Mouse (Mus musculus): Measurements from ENCODE around the gene Dtnbp1. TPM values are rescaled to one million over a fixed set of nuclear protein-coding genes. Genes with fewer than 3 reads are reported as not detected.

Dtnbp1 gene
- polyA plus RNA-seq, 1 experiment: 99.1 TPM

DNA sequence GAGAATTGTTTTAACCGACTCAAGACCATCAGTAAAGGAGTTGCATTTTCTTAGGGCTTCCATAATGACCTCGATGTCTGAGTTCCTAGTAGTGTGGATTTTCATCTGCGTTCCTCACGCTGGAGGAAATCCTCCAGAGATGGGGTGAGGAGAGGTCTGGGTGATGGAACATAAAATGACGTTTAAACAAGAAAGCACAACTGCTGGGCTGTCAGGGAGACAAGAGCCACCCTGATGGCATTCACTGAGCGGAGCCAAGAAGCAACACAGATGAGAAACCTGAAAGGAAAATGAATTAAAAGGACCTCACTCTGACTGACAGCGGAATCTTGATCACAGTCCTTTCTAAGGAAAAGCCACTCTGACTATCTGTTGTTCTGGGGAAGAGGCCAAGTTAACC lies 68.4 kb downstream of the Dtnbp1 start:
- Histone ChIP-seq H3K27me3 (ENCODE audit: control insufficient read depth, insufficient read depth, insufficient read length) (no peaks in the 10 kb centered on the region), H3ac (ENCODE audit: control insufficient read depth, insufficient read length) (no peak overlapping the region)
- TF ChIP-seq TCF3 (IDR thresholded peaks at IDR 0.05; ENCODE audit: insufficient read length, low read depth): no peak
- no peak for TF ChIP-seq REST (IDR thresholded peaks at IDR 0.05; ENCODE audit: insufficient read depth, insufficient read length)
- no peak for TF ChIP-seq SRF (IDR thresholded peaks at IDR 0.05; ENCODE audit: control insufficient read depth, insufficient read length, low read depth)
- TF ChIP-seq E2F4 (IDR thresholded peaks at IDR 0.05; ENCODE audit: insufficient read depth): no peak
- TF ChIP-seq MYOD1 (IDR thresholded peaks at IDR 0.05; ENCODE audit: control insufficient read depth in 1 of 3, insufficient read length in 2 of 3, low read depth in 2 of 3): no peak
- TF ChIP-seq USF1 (IDR thresholded peaks at IDR 0.05; ENCODE audit: low read depth): no peak
- no peak for TF ChIP-seq POLR2A (IDR thresholded peaks at IDR 0.05; ENCODE audit: insufficient read length, low read depth)
- TF ChIP-seq TCF12 (IDR thresholded peaks at IDR 0.05; ENCODE audit: insufficient read depth, poor library complexity, severe bottlenecking): no peak
- no peak for TF ChIP-seq MYOG (IDR thresholded peaks at IDR 0.05; ENCODE audit: control insufficient read depth in 1 of 3, insufficient read depth in 1 of 3, insufficient read length in 2 of 3, low read depth in 2 of 3)
- no peak for TF ChIP-seq CEBPB (IDR thresholded peaks at IDR 0.05; ENCODE audit: insufficient read depth, poor library complexity, severe bottlenecking)
- TF ChIP-seq MAX (IDR thresholded peaks at IDR 0.05; ENCODE audit: low read depth): no peak
- TF ChIP-seq POLR2AphosphoS2 (IDR thresholded peaks at IDR 0.05; ENCODE audit: insufficient read length, low read depth): no peak

DNA sequence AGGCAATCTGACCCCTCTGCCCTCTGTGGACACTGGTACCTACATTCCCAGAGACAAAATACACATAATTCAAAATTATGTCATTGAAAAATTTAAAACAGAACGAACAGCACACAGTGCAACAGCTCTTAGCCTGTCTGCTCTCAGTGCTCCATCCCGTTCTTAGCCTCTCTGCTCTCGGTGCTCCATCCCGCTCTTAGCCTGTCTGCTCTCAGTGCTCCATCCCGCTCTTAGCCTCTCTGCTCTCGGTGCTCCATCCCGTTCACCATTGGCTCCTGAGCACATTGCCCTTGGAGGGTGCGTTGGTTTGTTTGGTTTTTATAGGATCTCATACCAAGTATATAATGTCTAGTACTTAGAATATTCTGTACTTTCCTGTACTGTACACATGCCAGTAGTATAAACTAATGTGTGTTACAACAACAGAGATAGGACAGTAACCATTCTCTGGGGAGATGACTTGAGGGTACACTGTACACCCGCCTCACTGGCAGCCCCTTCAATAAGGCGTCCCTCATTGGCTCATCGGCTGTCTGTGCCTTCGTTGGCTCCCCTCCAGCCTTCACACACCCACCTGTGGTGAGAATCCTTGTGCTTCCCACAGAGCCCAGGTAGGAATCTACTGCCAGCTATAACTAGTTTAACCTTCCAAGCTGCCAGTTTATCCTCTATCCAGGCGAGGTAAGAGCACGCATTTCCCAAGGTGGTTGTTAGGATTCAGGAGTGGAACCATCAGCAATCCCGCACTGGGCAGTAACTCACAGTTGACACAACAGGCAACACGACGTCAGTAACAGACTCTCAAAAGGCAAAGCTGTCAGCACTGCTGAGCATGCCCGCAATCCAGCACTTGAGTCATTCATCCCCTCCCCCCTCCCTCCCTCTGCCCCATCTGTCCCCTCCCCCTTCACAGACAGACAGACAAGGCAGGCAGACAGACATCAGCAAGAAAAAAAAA lies 69.4 kb downstream of the Dtnbp1 start:
- peaks cover 12% of the 10 kb centered on the region for H3K36me3 ChIP-seq (ENCODE audit: control insufficient read depth, insufficient read depth)
- H3K27me3 ChIP-seq (ENCODE audit: control insufficient read depth, insufficient read depth, insufficient read length): no peaks in the 10 kb centered on the region
- no peak for TF ChIP-seq TCF12 (IDR thresholded peaks at IDR 0.05; ENCODE audit: insufficient read depth, poor library complexity, severe bottlenecking)
- no peak for TF ChIP-seq USF1 (IDR thresholded peaks at IDR 0.05; ENCODE audit: low read depth)
- TF ChIP-seq CEBPB (IDR thresholded peaks at IDR 0.05; ENCODE audit: insufficient read depth, poor library complexity, severe bottlenecking): no peak
- TF ChIP-seq TCF3 (IDR thresholded peaks at IDR 0.05; ENCODE audit: insufficient read length, low read depth): no peak
- no peak for TF ChIP-seq E2F4 (IDR thresholded peaks at IDR 0.05; ENCODE audit: insufficient read depth)
- no peak for TF ChIP-seq POLR2A (IDR thresholded peaks at IDR 0.05; ENCODE audit: insufficient read length, low read depth)
- TF ChIP-seq SRF (IDR thresholded peaks at IDR 0.05; ENCODE audit: control insufficient read depth, insufficient read length, low read depth): no peak
- TF ChIP-seq MAX (IDR thresholded peaks at IDR 0.05; ENCODE audit: low read depth): no peak
- no peak for TF ChIP-seq REST (IDR thresholded peaks at IDR 0.05; ENCODE audit: insufficient read depth, insufficient read length)
- TF ChIP-seq MYOD1 (IDR thresholded peaks at IDR 0.05; ENCODE audit: control insufficient read depth in 1 of 3, insufficient read length in 2 of 3, low read depth in 2 of 3): no peak
- no peak for TF ChIP-seq POLR2AphosphoS2 (IDR thresholded peaks at IDR 0.05; ENCODE audit: insufficient read length, low read depth)
- no peak for TF ChIP-seq MYOG (IDR thresholded peaks at IDR 0.05; ENCODE audit: control insufficient read depth in 1 of 3, insufficient read depth in 1 of 3, insufficient read length in 2 of 3, low read depth in 2 of 3)
- no peak overlapping the region for H3K4me3 ChIP-seq
- no peak overlapping the region for H3ac ChIP-seq (ENCODE audit: control insufficient read depth, insufficient read length)
- peaks cover 5% of the 10 kb centered on the region for H3K79me2 ChIP-seq (ENCODE audit: control insufficient read depth, insufficient read depth)
- no peak overlapping the region for H3K4me2 ChIP-seq (ENCODE audit: low read depth)

More for the DNA sequence above, 68.4 kb downstream of the Dtnbp1 start:
- no peak overlapping the region for H3K4me2 ChIP-seq (ENCODE audit: low read depth)
- no peak overlapping the region for H3K4me3 ChIP-seq
- peaks cover 4% of the 10 kb centered on the region for H3K36me3 ChIP-seq (ENCODE audit: control insufficient read depth, insufficient read depth)
- peaks cover 15% of the 10 kb centered on the region for H3K79me2 ChIP-seq (ENCODE audit: control insufficient read depth, insufficient read depth)

GRCm38 (mm10) chr13:44926311-44926710 lies 75.6 kb downstream of the Dtnbp1 start:
- no peak for TF ChIP-seq POLR2A (IDR thresholded peaks at IDR 0.05; ENCODE audit: insufficient read length, low read depth)
- TF ChIP-seq POLR2AphosphoS2 (IDR thresholded peaks at IDR 0.05; ENCODE audit: insufficient read length, low read depth): no peak
- TF ChIP-seq TCF3 (IDR thresholded peaks at IDR 0.05; ENCODE audit: insufficient read length, low read depth): no peak
- no peak for TF ChIP-seq SRF (IDR thresholded peaks at IDR 0.05; ENCODE audit: control insufficient read depth, insufficient read length, low read depth)
- no peak for TF ChIP-seq MYOD1 (IDR thresholded peaks at IDR 0.05; ENCODE audit: control insufficient read depth in 1 of 3, insufficient read length in 2 of 3, low read depth in 2 of 3)
- no peak for TF ChIP-seq MAX (IDR thresholded peaks at IDR 0.05; ENCODE audit: low read depth)
- no peak for TF ChIP-seq CEBPB (IDR thresholded peaks at IDR 0.05; ENCODE audit: insufficient read depth, poor library complexity, severe bottlenecking)
- no peak for TF ChIP-seq MYOG (IDR thresholded peaks at IDR 0.05; ENCODE audit: control insufficient read depth in 1 of 3, insufficient read depth in 1 of 3, insufficient read length in 2 of 3, low read depth in 2 of 3)
- no peak for TF ChIP-seq REST (IDR thresholded peaks at IDR 0.05; ENCODE audit: insufficient read depth, insufficient read length)
- TF ChIP-seq TCF12 (IDR thresholded peaks at IDR 0.05; ENCODE audit: insufficient read depth, poor library complexity, severe bottlenecking): no peak
- TF ChIP-seq USF1 (IDR thresholded peaks at IDR 0.05; ENCODE audit: low read depth): no peak
- no peak for TF ChIP-seq E2F4 (IDR thresholded peaks at IDR 0.05; ENCODE audit: insufficient read depth)
- H3K36me3 ChIP-seq (ENCODE audit: control insufficient read depth, insufficient read depth): peaks cover 27% of the 10 kb centered on the region
- no peaks in the 10 kb centered on the region for H3K79me2 ChIP-seq (ENCODE audit: control insufficient read depth, insufficient read depth)
- H3K4me3 ChIP-seq: no peak overlapping the region
- no peak overlapping the region for H3ac ChIP-seq (ENCODE audit: control insufficient read depth, insufficient read length)
- no peak overlapping the region for H3K4me2 ChIP-seq (ENCODE audit: low read depth)
- no peaks in the 10 kb centered on the region for H3K27me3 ChIP-seq (ENCODE audit: control insufficient read depth, insufficient read depth, insufficient read length)

GRCm38 (mm10) chr13:44925173-44925572 lies 76.8 kb downstream of the Dtnbp1 start:
- H3K79me2 ChIP-seq (ENCODE audit: control insufficient read depth, insufficient read depth): no peaks in the 10 kb centered on the region
- H3K27me3 ChIP-seq (ENCODE audit: control insufficient read depth, insufficient read depth, insufficient read length): no peaks in the 10 kb centered on the region
- no peak for TF ChIP-seq CEBPB (IDR thresholded peaks at IDR 0.05; ENCODE audit: insufficient read depth, poor library complexity, severe bottlenecking)
- TF ChIP-seq TCF3 (IDR thresholded peaks at IDR 0.05; ENCODE audit: insufficient read length, low read depth): no peak
- TF ChIP-seq MAX (IDR thresholded peaks at IDR 0.05; ENCODE audit: low read depth): no peak
- TF ChIP-seq SRF (IDR thresholded peaks at IDR 0.05; ENCODE audit: control insufficient read depth, insufficient read length, low read depth): no peak
- no peak for TF ChIP-seq POLR2A (IDR thresholded peaks at IDR 0.05; ENCODE audit: insufficient read length, low read depth)
- TF ChIP-seq MYOD1 (IDR thresholded peaks at IDR 0.05; ENCODE audit: control insufficient read depth in 1 of 3, insufficient read length in 2 of 3, low read depth in 2 of 3): no peak
- TF ChIP-seq USF1 (IDR thresholded peaks at IDR 0.05; ENCODE audit: low read depth): no peak
- no peak for TF ChIP-seq E2F4 (IDR thresholded peaks at IDR 0.05; ENCODE audit: insufficient read depth)
- TF ChIP-seq TCF12 (IDR thresholded peaks at IDR 0.05; ENCODE audit: insufficient read depth, poor library complexity, severe bottlenecking): no peak
- no peak for TF ChIP-seq POLR2AphosphoS2 (IDR thresholded peaks at IDR 0.05; ENCODE audit: insufficient read length, low read depth)
- no peak overlapping the region for H3K4me3 ChIP-seq
- no peak overlapping the region for H3K4me2 ChIP-seq (ENCODE audit: low read depth)
- H3ac ChIP-seq (ENCODE audit: control insufficient read depth, insufficient read length): no peak overlapping the region
- peaks cover 36% of the 10 kb centered on the region for H3K36me3 ChIP-seq (ENCODE audit: control insufficient read depth, insufficient read depth)
